Mouse (Mus musculus): ENCODE results near the gene Gm9040. TPM values are rescaled to one million over a fixed set of nuclear protein-coding genes. Genes with fewer than 3 reads are reported as not detected.
"Not testable (repeated sequence)": the region's sequence is repeated elsewhere in the genome, so short reads cannot be mapped to it uniquely, and the experiment has no call there.

Gm9040 gene
- polyA plus RNA-seq, 1 experiment = not detected

DNA sequence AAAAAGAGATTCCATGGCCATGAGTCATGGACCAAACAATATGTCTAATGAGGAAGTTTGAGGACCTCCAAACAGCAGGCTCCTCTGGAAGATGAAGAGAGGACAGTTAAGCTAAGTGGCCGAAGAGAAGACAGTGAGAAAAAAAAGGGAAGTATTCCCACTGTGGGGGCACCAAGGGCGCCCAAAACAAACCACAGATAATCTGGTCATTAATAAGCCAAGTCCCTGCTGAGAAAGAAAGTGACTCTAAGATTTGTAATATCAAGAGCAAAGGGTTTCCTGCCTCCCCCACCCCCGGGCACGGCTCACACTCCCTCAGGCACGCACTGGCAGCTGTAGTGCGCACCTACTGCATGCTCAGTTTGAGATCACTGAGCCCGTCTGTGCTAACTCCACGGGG is 7.7 kb downstream of the Gm9040 start:
- Histone ChIP-seq H3K36me3 (ENCODE audit: control insufficient read depth, insufficient read depth, low read length) (no peaks in the 10 kb centered on the region), H3K4me3 (ENCODE audit: low read depth, low read length) (no peak overlapping the region), H3K27me3 (ENCODE audit: control insufficient read depth, insufficient read depth, low read length) (no peaks in the 10 kb centered on the region; the same call in 1 of the 2 replicates), H3K27ac (ENCODE audit: insufficient read depth, low read depth, low read length) (no peak overlapping the region), H3K4me1 (ENCODE audit: control insufficient read depth, insufficient read depth, insufficient read length, low read length) (no peaks in the 10 kb centered on the region)
- WGBS = 77% methylated on average over 8 of the region's 8 CpGs
- TF ChIP-seq POLR2A (IDR thresholded peaks at IDR 0.05; ENCODE audit: low read depth, low read length) = no peak
- no peak for TF ChIP-seq CTCF (IDR thresholded peaks at IDR 0.05; ENCODE audit: extremely low read depth, insufficient read length, insufficient replicate concordance, low read depth, low read length)

GRCm38 (mm10) chr10:118302133-118302532 is 24.6 kb downstream of the Gm9040 start:
- H3K36me3 ChIP-seq (ENCODE audit: control insufficient read depth, insufficient read depth, low read length); H3K4me3 ChIP-seq (ENCODE audit: low read depth, low read length); H3K27me3 ChIP-seq (ENCODE audit: control insufficient read depth, insufficient read depth, low read length); H3K4me1 ChIP-seq (ENCODE audit: control insufficient read depth, insufficient read depth, insufficient read length, low read length); H3K27ac ChIP-seq (ENCODE audit: insufficient read depth, low read depth, low read length): not testable (repeated sequence)
- 37% methylated on average over 2 of the region's 2 CpGs for WGBS

DNA sequence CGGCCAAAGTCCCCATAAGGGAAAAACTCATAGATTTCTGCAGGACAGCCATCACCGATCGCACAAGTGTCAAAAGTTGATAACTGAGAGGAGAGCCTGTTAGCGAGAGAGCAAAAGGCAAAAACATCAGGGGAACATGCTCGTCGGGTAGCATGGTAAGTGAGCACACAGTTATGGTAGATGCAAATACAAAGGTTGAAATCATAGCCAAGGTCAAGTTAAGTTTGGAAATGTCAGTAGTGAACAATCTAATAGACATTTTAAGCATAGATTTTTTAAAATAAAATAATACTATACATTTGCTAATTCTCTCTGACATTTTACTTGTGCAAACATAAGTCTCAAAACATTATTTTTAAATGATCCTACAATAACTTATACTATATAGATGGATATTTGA is 31.8 kb downstream of the Gm9040 start, which contains the start of gene Iltifb:
Gene Iltifb, minus strand, starts transcription at position 101 of the 400 bp plus-strand sequence.
- Histone ChIP-seq H3K27ac (ENCODE audit: insufficient read depth, low read depth, low read length) (no peak within 1 kb of the TSS), H3K4me1 (ENCODE audit: control insufficient read depth, insufficient read depth, insufficient read length, low read length) (no peaks in the 10 kb centered on the region), H3K27me3 (ENCODE audit: control insufficient read depth, insufficient read depth, low read length) (no peaks in the 10 kb centered on the region), H3K4me3 (ENCODE audit: low read depth, low read length) (no peak within 1 kb of the TSS), H3K36me3 (ENCODE audit: control insufficient read depth, insufficient read depth, low read length) (no peaks in the 10 kb centered on the region)
- TF ChIP-seq CTCF (IDR thresholded peaks at IDR 0.05; ENCODE audit: extremely low read depth, insufficient read length, insufficient replicate concordance, low read depth, low read length) (no peak), POLR2A (IDR thresholded peaks at IDR 0.05; ENCODE audit: low read depth, low read length) (no peak)
- WGBS = 88% methylated on average over 6 of the region's 6 CpGs

DNA sequence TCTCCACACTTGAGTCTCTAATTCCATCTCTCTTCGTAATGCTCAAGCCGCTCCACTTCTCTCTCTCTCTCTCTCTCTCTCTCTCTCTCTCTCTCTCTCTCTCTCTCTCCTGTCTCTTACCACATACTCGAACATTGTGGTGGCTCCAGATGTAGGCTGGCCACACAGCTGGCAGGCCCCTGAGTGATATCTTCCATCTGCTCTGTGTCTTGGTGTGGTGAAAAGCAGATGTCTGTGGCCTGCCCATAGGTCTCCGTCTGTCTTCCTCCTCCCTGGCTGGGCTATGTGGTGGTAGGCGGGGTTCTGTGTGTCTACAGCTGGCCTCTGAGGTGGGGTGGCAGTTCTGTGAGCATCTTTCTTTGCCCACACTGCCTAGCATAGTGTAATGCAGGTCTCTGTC is 43.8 kb downstream of the Gm9040 start:
- WGBS = 82% methylated on average over 2 of the region's 5 CpGs
- H3K27ac ChIP-seq (ENCODE audit: insufficient read depth, low read depth, low read length) = not testable (repeated sequence)

GRCm38 (mm10) chr10:118282565-118282964 is 44.2 kb downstream of the Gm9040 start:
- WGBS = 70% methylated on average over 7 of the region's 7 CpGs
- H3K27ac ChIP-seq (ENCODE audit: insufficient read depth, low read depth, low read length); H3K36me3 ChIP-seq (ENCODE audit: control insufficient read depth, insufficient read depth, low read length); H3K27me3 ChIP-seq (ENCODE audit: control insufficient read depth, insufficient read depth, low read length); H3K4me1 ChIP-seq (ENCODE audit: control insufficient read depth, insufficient read depth, insufficient read length, low read length); H3K4me3 ChIP-seq (ENCODE audit: low read depth, low read length): not testable (repeated sequence)

More for the DNA sequence above, 43.8 kb downstream of the Gm9040 start:
- not testable (repeated sequence) for H3K27me3 ChIP-seq (ENCODE audit: control insufficient read depth, insufficient read depth, low read length); H3K4me1 ChIP-seq (ENCODE audit: control insufficient read depth, insufficient read depth, insufficient read length, low read length); H3K36me3 ChIP-seq (ENCODE audit: control insufficient read depth, insufficient read depth, low read length); H3K4me3 ChIP-seq (ENCODE audit: low read depth, low read length)

- no CpG with 5 or more reads among the region's 4 CpGs for WGBS
- H3K27me3 ChIP-seq (ENCODE audit: control insufficient read depth, insufficient read depth, low read length); H3K4me1 ChIP-seq (ENCODE audit: control insufficient read depth, insufficient read depth, insufficient read length, low read length); H3K27ac ChIP-seq (ENCODE audit: insufficient read depth, low read depth, low read length); H3K4me3 ChIP-seq (ENCODE audit: low read depth, low read length); H3K36me3 ChIP-seq (ENCODE audit: control insufficient read depth, insufficient read depth, low read length): not testable (repeated sequence)
Measured at GRCm38 (mm10) chr10:118278069-118278468, 48.7 kb downstream of the Gm9040 start.

Other genes starting within 250 kb of the Gm9040 start
- 0.75 and 1.4 TPM in 2 replicates for gene Mdm1, start 185.2 kb downstream of the Gm9040 start, polyA plus RNA-seq (2012; rRNA removed)
- gene Il22, start 122.0 kb downstream of the Gm9040 start, polyA plus RNA-seq (2012; rRNA removed) = not detected in 2 replicates
- not detected in 2 replicates for gene Gm32717, start 86.2 kb downstream of the Gm9040 start, polyA plus RNA-seq (2012; rRNA removed)
- gene Gm32802, start 68.3 kb downstream of the Gm9040 start, polyA plus RNA-seq (2012; rRNA removed) = not detected in 2 replicates
- 0.16 TPM in 1 of 2 replicates, not detected in the other for gene Iltifb, start 31.9 kb downstream of the Gm9040 start, polyA plus RNA-seq (2012; rRNA removed)
- gene Gm9044, start 5.4 kb upstream of the Gm9040 start, polyA plus RNA-seq (2012; rRNA removed) = not detected in 2 replicates
- gene Gm9045, start 10.9 kb upstream of the Gm9040 start, polyA plus RNA-seq (2012; rRNA removed) = not detected in 2 replicates
- not detected in 2 replicates for gene Gm9046, start 16.3 kb upstream of the Gm9040 start, polyA plus RNA-seq (2012; rRNA removed)
- gene Gm9048, start 21.7 kb upstream of the Gm9040 start, polyA plus RNA-seq (2012; rRNA removed) = not detected in 2 replicates
- not detected in 2 replicates for gene Gm9049, start 27.1 kb upstream of the Gm9040 start, polyA plus RNA-seq (2012; rRNA removed)
- gene Ifng, start 114.1 kb upstream of the Gm9040 start, polyA plus RNA-seq (2012; rRNA removed) = not detected in 2 replicates

All from small intestine, adult 2 months (tissue).